Mouse (Mus musculus): ENCODE results near the gene Cetn3.

The Cetn3 gene

GRCm38 (mm10) chr13:81824576-81825330, 41.9 kb downstream of the Cetn3 start:
- no peak for DNase-seq (ENCODE audit: low read depth)

GRCm38 (mm10) chr13:81828486-81828885, 45.6 kb downstream of the Cetn3 start:
- no peak for DNase-seq (ENCODE audit: low read depth)

GRCm38 (mm10) chr13:81831838-81832237, 49.0 kb downstream of the Cetn3 start:
- no peak for DNase-seq (ENCODE audit: low read depth)

GRCm38 (mm10) chr13:81836386-81837177, 53.7 kb downstream of the Cetn3 start:
- DNase-seq (ENCODE audit: low read depth) = no peak

- no peak for DNase-seq (ENCODE audit: low read depth)
These were observed 55.1 kb downstream of the Cetn3 start for GRCm38 (mm10) chr13:81838016-81838415.

- no peak for DNase-seq (ENCODE audit: low read depth)
These were observed 56.1 kb downstream of the Cetn3 start for GRCm38 (mm10) chr13:81838948-81839347.

- DNase-seq (ENCODE audit: low read depth) = no peak
These were observed 57.4 kb downstream of the Cetn3 start for GRCm38 (mm10) chr13:81840246-81840645.

- DNase-seq (ENCODE audit: low read depth) = no peak
These were observed 57.8 kb downstream of the Cetn3 start for GRCm38 (mm10) chr13:81840646-81841045.

GRCm38 (mm10) chr13:81842278-81842677, 59.4 kb downstream of the Cetn3 start:
- DNase-seq (ENCODE audit: low read depth) = no peak
